Mouse (Mus musculus) erythroblast, embryonic 14.5 days (primary cell): ENCODE measurements around the gene Gp1ba.

Experiments
- GATA1 ChIP-seq: IDR thresholded peaks from 2 replicates; pipeline ENCODE4 v1.6.1; 2012; ENCODE audit warnings: low read length, inconsistent platforms, mixed read lengths
- TAL1 ChIP-seq: IDR thresholded peaks from 3 replicates; pipeline ENCODE4 v1.6.1; 2012; ENCODE audit warnings: low read length, inconsistent platforms, mixed read lengths

GRCm38 (mm10) chr11:70606717-70607116 lies 32.2 kb upstream of the Gp1ba start:
- TF ChIP-seq GATA1: no peak
- TF ChIP-seq TAL1: no peak
